Mouse (Mus musculus) cerebellum, adult 9-11 months (tissue): Measurements from ENCODE around the gene Tns3.

Experiments used
- DNase-seq: peaks from one replicate; pipeline ENCODE4 v3.0.0; 2022

Gene Tns3

GRCm38 (mm10) chr11:8425226-8425570 lies 239.1 kb downstream of the Tns3 start:
- no peak for DNase-seq

- DNase-seq, result peak; percentile 82
These were observed 239.8 kb downstream of the Tns3 start for GRCm38 (mm10) chr11:8424342-8425225.

- DNase-seq, result peak; percentile 12
These were observed 259.0 kb downstream of the Tns3 start for GRCm38 (mm10) chr11:8405225-8405899.

- DNase-seq, result no peak
These were observed 263.0 kb downstream of the Tns3 start for GRCm38 (mm10) chr11:8401328-8401727.

GRCm38 (mm10) chr11:8396329-8396728 lies 268.0 kb downstream of the Tns3 start:
- no peak for DNase-seq

GRCm38 (mm10) chr11:8391564-8391963 lies 272.8 kb downstream of the Tns3 start:
- no peak for DNase-seq

GRCm38 (mm10) chr11:8385891-8386405 lies 278.4 kb downstream of the Tns3 start:
- DNase-seq, result no peak
